Mouse (Mus musculus): ENCODE results near the gene Olfr324.
A peak's percentile ranks its signal among the peaks of the same experiment; 100 is the strongest.

GRCm38 (mm10) chr11:58587898-58588348 lies 7.0 kb upstream of the Olfr324 start:
- TF ChIP-seq POLR2A (IDR thresholded peaks at IDR 0.05; ENCODE audit: low read depth, low read length), result no peak
- TF ChIP-seq CTCF (IDR thresholded peaks at IDR 0.05; ENCODE audit: borderline replicate concordance, insufficient read depth, low read length), result 0 out of 2 replicates have a peak, but pooled peaks have one; percentile 9

Measured in embryonic fibroblast, embryonic 13.5 days (primary cell).